Mouse (Mus musculus) CD4-positive helper T cell, adult 2 months (primary cell): ENCODE measurements at regions not wholly inside any gene's neighbourhood (a gene's known extent, or its start where the extent isn't known, plus 50 kb on each side); places are given as distances from the start of the nearest gene placed in this dataset.

Experiments used
- DNase-seq: peaks from one replicate; pipeline ENCODE4 v3.0.0-alpha.2; 2012; ENCODE audit warnings: low read depth, missing footprints, low spot score

GRCm38 (mm10) chr15:68366816-68367215 lies 1866.1 kb upstream of the Lrrc6 start:
- DNase-seq: no peak

- DNase-seq: peak; percentile 100
These were observed 1862.5 kb upstream of the Lrrc6 start for GRCm38 (mm10) chr15:68363058-68363735.

- DNase-seq: peak; percentile 62
These were observed 1861.7 kb upstream of the Lrrc6 start for GRCm38 (mm10) chr15:68362081-68363057.

- DNase-seq: peak; percentile 9
These were observed 1860.5 kb upstream of the Lrrc6 start for GRCm38 (mm10) chr15:68360956-68361908.

- DNase-seq: no peak
These were observed 1858.8 kb upstream of the Lrrc6 start for GRCm38 (mm10) chr15:68359496-68359895.

- no peak for DNase-seq
These were observed 1855.2 kb upstream of the Lrrc6 start for GRCm38 (mm10) chr15:68355957-68356356.

GRCm38 (mm10) chr15:68344652-68345051 lies 1843.9 kb upstream of the Lrrc6 start:
- no peak for DNase-seq

- no peak for DNase-seq
These were observed 1841.8 kb upstream of the Lrrc6 start for GRCm38 (mm10) chr15:68342542-68342941.

GRCm38 (mm10) chr15:68341056-68341455 lies 1840.3 kb upstream of the Lrrc6 start:
- no peak for DNase-seq

GRCm38 (mm10) chr15:68337264-68337663 lies 1836.6 kb upstream of the Lrrc6 start:
- no peak for DNase-seq

GRCm38 (mm10) chr15:68335837-68336236 lies 1835.1 kb upstream of the Lrrc6 start:
- no peak for DNase-seq

- no peak for DNase-seq
These were observed 1815.4 kb upstream of the Lrrc6 start for GRCm38 (mm10) chr15:68316116-68316515.
